Mouse (Mus musculus) liver, embryonic 15.5 days (tissue): ENCODE results near the gene Lce1a2. TPM values are rescaled to one million over a fixed set of nuclear protein-coding genes. Genes with fewer than 3 reads are reported as not detected.

ENCODE experiments used
- ATAC-seq: fragments of 200-750 bp; cut with Nextera tagmentation; 2 replicates; pipeline ENCODE4 v1.8.0; 2017; ENCODE audit warnings: moderate number of reproducible peaks, mild to moderate bottlenecking, moderate library complexity; ENCODE audit not compliant: insufficient read depth
- H3K27ac ChIP-seq: fragments of 300-500 bp; sonication (generic); replicated peaks from 2 replicates; pipeline ENCODE4 v1.5.1; 2015; ENCODE audit warnings: mild to moderate bottlenecking, inconsistent platforms
- H3K27me3 ChIP-seq: fragments of 300-500 bp; sonication (generic); 2 replicates; pipeline ENCODE4 v1.6.1; 2015; ENCODE audit warnings: mild to moderate bottlenecking, inconsistent platforms
- H3K36me3 ChIP-seq: fragments of 300-500 bp; sonication (generic); replicated peaks from 2 replicates; pipeline ENCODE4 v1.6.1; 2015; ENCODE audit warnings: moderate library complexity, mild to moderate bottlenecking, inconsistent platforms
- H3K4me1 ChIP-seq: fragments of 300-500 bp; sonication (generic); replicated peaks from 2 replicates; pipeline ENCODE4 v1.6.1; 2015; ENCODE audit warnings: inconsistent platforms
- H3K4me2 ChIP-seq: fragments of 300-500 bp; sonication (generic); 2 replicates; pipeline ENCODE4 v1.6.1; 2015; ENCODE audit warnings: moderate library complexity, mild to moderate bottlenecking, inconsistent platforms
- H3K4me3 ChIP-seq: fragments of 300-500 bp; sonication (generic); replicated peaks from 2 replicates; pipeline ENCODE4 v1.5.1; 2015; ENCODE audit warnings: mild to moderate bottlenecking, inconsistent platforms
- H3K9ac ChIP-seq: fragments of 300-500 bp; sonication (generic); 2 replicates; pipeline ENCODE4 v1.6.1; 2015; ENCODE audit warnings: moderate library complexity, mild to moderate bottlenecking, inconsistent platforms
- H3K9me3 ChIP-seq: fragments of 300-500 bp; sonication (generic); replicated peaks from 2 replicates; pipeline ENCODE4 v1.6.1; 2016; ENCODE audit warnings: inconsistent platforms
- WGBS: fragments of 180-500 bp; shearing (Covaris S2); methylation state at CpG from one replicate; pipeline ENCODE4 v1.1.7; 2015; ENCODE audit warnings: mixed read lengths; ENCODE audit not compliant: insufficient replicate concordance; 5-methylcytosine and 5-hydroxymethylcytosine counted together
- polyA plus RNA-seq: library from polyadenylated mRNA; unstranded; fragments of >200 nt; fragmentation: Nextera tagmentation; extraction: Ambion mirVana; gene quantifications from 2 replicates; pipeline ENCODE4 v1.2.1, GENCODE M21; 2015

The Lce1a2 gene
- polyA plus RNA-seq, 1 experiment from 2014 or later, result not detected

- no peaks in the 10 kb centered on the region for H3K27me3 ChIP-seq
- H3K9me3 ChIP-seq, result no peaks in the 10 kb centered on the region
- no peaks in the 10 kb centered on the region for H3K4me1 ChIP-seq
- H3K4me3 ChIP-seq, result no peak overlapping the region
- H3K4me2 ChIP-seq, result no peak overlapping the region
- H3K36me3 ChIP-seq, result no peaks in the 10 kb centered on the region
- WGBS, result 30% methylated on average over 1 of the region's 1 CpGs
- H3K27ac ChIP-seq, result no peak overlapping the region
- H3K9ac ChIP-seq, result no peak overlapping the region
- no peak for ATAC-seq
Measured at GRCm38 (mm10) chr3:92637745-92638652, 32.1 kb downstream of the Lce1a2 start.

GRCm38 (mm10) chr3:92621560-92621959 lies 48.6 kb downstream of the Lce1a2 start, which contains the start of gene Lce6a:
Gene Lce6a (minus strand): TSS chr3:92621660.
- Histone ChIP-seq H3K27ac (no peak within 1 kb of the TSS), H3K9ac (no peak within 1 kb of the TSS), H3K9me3 (no peaks in the 10 kb centered on the region), H3K27me3 (no peaks in the 10 kb centered on the region), H3K4me1 (no peaks in the 10 kb centered on the region), H3K4me3 (no peak within 1 kb of the TSS), H3K4me2 (no peak within 1 kb of the TSS), H3K36me3 (no peaks in the 10 kb centered on the region)
- ATAC-seq, result no peak
- 55% methylated on average over 2 of the region's 2 CpGs for WGBS

Other genes with a start within 250 kb of the Lce1a2 start
- gene Gm9774, start 240.9 kb downstream of the Lce1a2 start, polyA plus RNA-seq, result 2.1 and 6.5 TPM in 2 replicates
- gene Sprr2k, start 237.7 kb downstream of the Lce1a2 start, polyA plus RNA-seq, result not detected in 2 replicates
- gene Sprr1b, start 231.5 kb downstream of the Lce1a2 start, polyA plus RNA-seq, result not detected in 2 replicates
- gene Sprr3, start 211.6 kb downstream of the Lce1a2 start, polyA plus RNA-seq, result not detected in 2 replicates
- gene Sprr1a, start 184.4 kb downstream of the Lce1a2 start, polyA plus RNA-seq, result 0.20 and 0.22 TPM in 2 replicates
- gene Sprr4, start 169.8 kb downstream of the Lce1a2 start, polyA plus RNA-seq, result not detected in 2 replicates
- gene 2310046K23Rik, start 135.8 kb downstream of the Lce1a2 start, polyA plus RNA-seq, result not detected in 2 replicates
- 0.08 TPM in 1 of 2 replicates, not detected in the other for gene Ivl, start 96.6 kb downstream of the Lce1a2 start, polyA plus RNA-seq
- not detected in 2 replicates for gene Smcp, start 81.3 kb downstream of the Lce1a2 start, polyA plus RNA-seq
- gene 2210017I01Rik, start 62.8 kb downstream of the Lce1a2 start, polyA plus RNA-seq, result not detected in 2 replicates
- 0.15 TPM in 1 of 2 replicates, not detected in the other for gene Lce6a, start 48.7 kb downstream of the Lce1a2 start, polyA plus RNA-seq
- gene Lce1a1, start 22.0 kb downstream of the Lce1a2 start, polyA plus RNA-seq, result not detected in 2 replicates
- gene Lce1b, start 13.4 kb downstream of the Lce1a2 start, polyA plus RNA-seq, result not detected in 2 replicates
- not detected in 2 replicates for gene Lce1c, start 8.9 kb upstream of the Lce1a2 start, polyA plus RNA-seq
- not detected in 2 replicates for gene Lce1d, start 16.9 kb upstream of the Lce1a2 start, polyA plus RNA-seq
- gene Lce1e, start 38.8 kb upstream of the Lce1a2 start, polyA plus RNA-seq, result not detected in 2 replicates
- not detected in 2 replicates for gene Lce1f, start 50.0 kb upstream of the Lce1a2 start, polyA plus RNA-seq
- not detected in 2 replicates for gene Gm38119, start 68.8 kb upstream of the Lce1a2 start, polyA plus RNA-seq
- gene Lce1g, start 82.0 kb upstream of the Lce1a2 start, polyA plus RNA-seq, result not detected in 2 replicates
- gene Lce1h, start 94.8 kb upstream of the Lce1a2 start, polyA plus RNA-seq, result not detected in 2 replicates
- not detected in 2 replicates for gene Lce1i, start 108.6 kb upstream of the Lce1a2 start, polyA plus RNA-seq
- not detected in 2 replicates for gene Lce1j, start 120.2 kb upstream of the Lce1a2 start, polyA plus RNA-seq
- gene Lce1k, start 137.6 kb upstream of the Lce1a2 start, polyA plus RNA-seq, result not detected in 2 replicates
- not detected in 2 replicates for gene Kprp, start 156.9 kb upstream of the Lce1a2 start, polyA plus RNA-seq
- not detected in 2 replicates for gene Lce1l, start 181.0 kb upstream of the Lce1a2 start, polyA plus RNA-seq
- not detected in 2 replicates for gene 2310050C09Rik, start 199.9 kb upstream of the Lce1a2 start, polyA plus RNA-seq